Mouse (Mus musculus) natural killer cell, adult 2 months (primary cell): ENCODE data around the gene Bcl6.

Source experiments
- DNase-seq, 2 experiments: peaks; one replicate each; pipeline ENCODE4 v3.0.0; 2022; ENCODE audit warnings: low spot score in 2 of 2

Gene Bcl6

DNA sequence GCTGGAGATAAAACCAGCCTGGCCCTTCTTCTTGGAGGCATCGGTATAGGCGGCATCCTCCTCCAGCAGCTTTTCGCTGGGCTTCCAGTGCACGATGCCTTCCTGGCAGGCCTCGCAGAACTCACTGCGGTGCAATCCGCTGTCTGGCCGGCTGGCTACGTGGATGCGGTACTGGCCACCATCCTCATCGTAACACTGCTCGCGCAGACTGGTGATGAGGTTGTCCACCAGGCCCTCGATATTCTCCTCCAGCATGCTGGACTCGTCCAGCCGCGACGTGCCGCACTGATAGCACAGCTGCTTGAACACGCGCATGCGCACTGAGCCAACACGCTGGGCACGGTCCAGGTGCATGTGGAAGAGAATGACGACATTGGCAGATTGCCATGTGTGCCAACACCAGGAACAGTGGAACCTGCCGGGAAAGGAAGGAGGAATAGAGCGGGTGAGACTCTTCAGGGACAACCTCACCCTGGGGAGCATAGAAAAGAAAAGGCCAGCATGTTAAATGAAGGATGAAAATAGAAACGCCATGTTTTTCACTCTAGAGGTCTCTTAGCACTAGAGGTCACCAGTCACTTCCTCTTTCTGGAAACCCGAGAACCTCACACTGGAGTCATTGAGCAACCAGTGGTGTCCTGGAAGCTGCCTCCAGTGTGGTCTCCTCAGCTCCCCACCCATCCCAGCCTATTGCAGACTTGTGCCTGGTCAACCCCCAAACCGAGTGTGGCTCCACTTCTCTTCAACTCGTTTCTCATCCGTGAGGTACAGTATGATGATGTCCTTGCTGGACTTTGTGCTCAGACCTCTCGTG lies 61.1 kb downstream of the Bcl6 start:
- no peak for DNase-seq

- DNase-seq = no peak
Observed at GRCm38 (mm10) chr16:23922906-23923305, 65.7 kb downstream of the Bcl6 start.

GRCm38 (mm10) chr16:23921697-23922096 lies 67.0 kb downstream of the Bcl6 start:
- DNase-seq = no peak

DNA sequence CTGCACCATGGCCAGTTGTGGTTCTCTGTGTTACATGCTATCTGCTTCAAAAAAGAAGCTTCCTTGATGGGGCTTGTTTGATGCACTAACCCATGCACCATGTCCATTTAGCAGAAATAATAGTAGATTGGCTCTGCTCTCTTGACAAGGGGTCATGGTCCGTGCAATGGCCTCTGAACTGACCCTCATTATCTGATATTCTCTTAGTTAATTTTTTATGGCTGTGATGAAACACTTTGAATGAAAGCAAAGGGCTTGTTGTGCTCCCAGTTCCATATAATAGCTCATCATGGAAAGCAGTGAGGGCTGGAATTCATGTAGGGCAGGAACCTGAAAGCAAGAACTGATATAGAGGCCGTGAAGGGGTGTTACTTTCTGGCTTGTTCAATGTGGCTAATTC lies 69.2 kb downstream of the Bcl6 start:
- DNase-seq = no peak
